Mouse (Mus musculus): ENCODE data around the gene Rtkn. TPM values are rescaled to one million over a fixed set of nuclear protein-coding genes. Genes with fewer than 3 reads are reported as not detected.

Gene Rtkn
- polyA plus RNA-seq (2015; fragmentation: Nextera tagmentation; extraction: Ambion mirVana): 15.9 and 16.6 TPM in 2 replicates

- Histone ChIP-seq H3K9me3 (no peaks in the 10 kb centered on the region), H3K27me3 (peaks cover 25% of the 10 kb centered on the region), H3K4me2 (peak within 1 kb of the TSS; percentile 62), H3K4me3 (peak within 1 kb of the TSS; percentile 43; the same call in 1 of the 2 replicates), H3K4me1 (replicated peaks) (peaks cover 40% of the 10 kb centered on the region), H3K36me3 (no peaks in the 10 kb centered on the region), H3K9ac (peak within 1 kb of the TSS; percentile 51), H3K27ac (peak within 1 kb of the TSS; percentile 94; the same call in 1 of the 2 replicates)
- WGBS: 64% methylated on average over 7 of the region's 7 CpGs
- no peak for ATAC-seq (ENCODE audit: low FRiP score)
These were observed at the start of gene Rtkn for GRCm38 (mm10) chr6:83134951-83135513. Gene Rtkn, plus strand, starts transcription at chr6:83135463.

DNA sequence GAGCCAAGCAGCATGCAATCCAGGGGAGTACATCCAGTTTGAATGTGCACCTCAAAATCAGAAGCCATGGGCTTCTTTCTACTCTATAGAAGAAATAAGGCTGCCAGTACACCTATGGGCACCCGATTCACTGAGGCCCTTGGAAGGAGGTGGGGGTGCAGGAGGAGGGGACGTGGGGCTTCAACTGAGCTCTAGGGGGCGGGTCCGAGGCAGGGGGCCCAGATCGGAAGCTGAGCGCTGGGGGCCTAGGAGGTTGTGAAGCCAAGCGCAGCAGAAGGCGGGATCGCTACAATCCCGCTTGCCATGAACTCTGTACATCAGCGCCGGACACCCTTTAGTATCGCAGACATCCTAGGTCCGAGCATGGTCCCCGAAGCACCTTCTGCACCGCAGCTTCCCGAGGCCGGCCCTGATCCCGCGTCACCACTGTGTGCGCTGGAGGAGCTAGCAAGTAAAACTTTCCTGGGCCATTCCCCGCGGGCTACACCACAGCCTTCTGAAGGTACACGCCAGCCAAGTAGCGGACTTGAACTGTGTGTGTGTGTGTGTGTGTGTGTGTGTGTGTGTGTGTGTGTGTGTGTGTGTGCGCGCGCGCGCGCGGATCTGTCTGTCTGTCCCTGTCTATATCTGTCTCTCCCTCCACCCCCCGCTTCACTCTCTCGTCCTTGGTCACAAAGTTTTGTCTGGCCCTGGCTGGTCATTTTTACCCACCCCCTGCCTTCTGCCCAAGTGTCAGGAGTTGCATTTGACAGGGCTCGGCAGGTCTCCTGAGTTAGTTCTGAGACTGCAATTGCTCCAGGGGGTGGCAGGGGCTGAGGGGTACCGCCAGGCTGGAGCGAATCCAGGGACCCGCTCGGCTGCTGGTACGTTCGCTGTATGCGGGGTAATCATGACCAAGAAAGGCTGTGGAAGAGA, 48.9 kb upstream of the Rtkn start, which contains the start of gene Lbx2:
Lbx2 (plus strand) TSS at position 247 of the 915 bp plus-strand sequence.
- no peak within 1 kb of the TSS for H3K9ac ChIP-seq
- peaks cover 11% of the 10 kb centered on the region for H3K36me3 ChIP-seq
- H3K4me1 ChIP-seq (replicated peaks): peaks cover 14% of the 10 kb centered on the region
- no peak for ATAC-seq (ENCODE audit: low FRiP score)
- peak within 1 kb of the TSS; percentile 17; the same call in 1 of the 2 replicates for H3K4me3 ChIP-seq
- H3K9me3 ChIP-seq: no peaks in the 10 kb centered on the region
- H3K27ac ChIP-seq: no peak within 1 kb of the TSS
- no peak within 1 kb of the TSS; the same call in 1 of the 2 replicates for H3K4me2 ChIP-seq
- WGBS: 4% methylated on average over 35 of the region's 42 CpGs
- H3K27me3 ChIP-seq: peaks cover 97% of the 10 kb centered on the region

- Histone ChIP-seq H3K4me3 (peak overlapping the region; percentile 17), H3K36me3 (peaks cover 3% of the 10 kb centered on the region), H3K27me3 (peaks cover 98% of the 10 kb centered on the region), H3K9ac (0 out of 2 replicates have a peak overlapping the region, but pooled peaks have one; percentile 55), H3K9me3 (no peaks in the 10 kb centered on the region), H3K4me2 (peak overlapping the region; percentile 35), H3K27ac (no peak overlapping the region), H3K4me1 (replicated peaks) (peaks cover 14% of the 10 kb centered on the region)
- no peak for ATAC-seq (ENCODE audit: low FRiP score)
- 1% methylated on average over 47 of the region's 47 CpGs for WGBS
These were observed 47.9 kb upstream of the Rtkn start for GRCm38 (mm10) chr6:83087205-83087925.

DNA sequence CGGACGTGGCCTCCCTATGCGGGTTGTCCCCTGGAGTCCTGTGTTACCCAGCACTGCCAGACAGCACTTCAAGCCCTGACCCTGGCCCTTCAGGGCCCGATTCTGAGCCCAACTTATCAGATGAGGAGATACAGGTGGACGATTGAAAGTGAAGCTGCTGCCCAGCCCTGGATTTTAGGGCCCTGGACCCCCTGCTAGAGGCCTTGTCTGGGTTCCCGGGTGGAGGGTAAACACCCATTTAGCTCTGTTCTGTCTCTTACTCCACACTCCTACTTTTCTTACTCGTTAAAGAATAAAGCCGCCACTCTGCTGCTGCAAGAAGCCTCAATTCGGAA, 47.4 kb upstream of the Rtkn start:
- H3K27ac ChIP-seq: no peak overlapping the region
- H3K4me2 ChIP-seq: peak overlapping the region; percentile 35; the same call in 1 of the 2 replicates
- no peak for ATAC-seq (ENCODE audit: low FRiP score)
- H3K9me3 ChIP-seq: no peaks in the 10 kb centered on the region
- H3K4me1 ChIP-seq (replicated peaks): peaks cover 14% of the 10 kb centered on the region
- 4% methylated on average over 9 of the region's 9 CpGs for WGBS
- H3K27me3 ChIP-seq: peaks cover 98% of the 10 kb centered on the region
- no peaks in the 10 kb centered on the region for H3K36me3 ChIP-seq
- no peak overlapping the region for H3K4me3 ChIP-seq
- 0 out of 2 replicates have a peak overlapping the region, but pooled peaks have one; percentile 55 for H3K9ac ChIP-seq

DNA sequence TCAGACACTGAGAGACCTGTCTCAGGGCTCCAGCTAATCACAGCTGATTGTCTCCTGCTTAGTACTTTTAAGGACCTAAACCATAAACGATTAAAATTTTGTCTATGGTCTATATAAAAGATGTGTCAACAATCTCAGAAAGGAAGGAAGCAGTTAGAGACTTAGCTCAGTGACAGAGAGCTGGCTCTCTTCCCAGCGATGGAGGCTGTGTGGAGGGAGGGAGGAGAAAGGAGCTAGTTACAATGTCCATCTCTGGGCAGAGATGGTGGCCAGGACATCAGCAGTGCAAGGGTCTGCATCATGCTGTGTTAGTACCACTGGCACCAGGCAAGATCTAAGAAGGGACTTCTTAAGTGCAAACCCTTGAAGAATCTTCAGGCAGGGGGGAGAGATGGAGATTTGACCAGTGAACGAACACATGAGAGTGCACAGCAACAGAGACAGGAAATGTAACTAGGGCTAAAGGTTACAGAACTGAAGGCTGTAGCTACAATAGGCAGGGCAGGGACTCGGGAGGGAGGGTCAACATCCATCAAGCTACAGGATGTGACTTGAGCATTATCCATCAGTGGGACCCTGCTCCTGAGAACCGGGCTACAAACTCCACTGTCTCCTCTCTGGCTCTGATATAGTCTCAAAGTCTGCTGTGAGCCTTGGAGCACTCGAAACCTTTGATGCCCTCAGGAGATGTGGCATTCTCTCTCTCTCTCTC, 42.7 kb upstream of the Rtkn start:
- ATAC-seq (ENCODE audit: low FRiP score): no peak
- 43% methylated on average over 6 of the region's 6 CpGs for WGBS
- Histone ChIP-seq H3K27me3 (peaks cover 69% of the 10 kb centered on the region), H3K4me3 (no peak overlapping the region), H3K9me3 (no peaks in the 10 kb centered on the region), H3K4me2 (no peak overlapping the region), H3K9ac (no peak overlapping the region), H3K36me3 (no peaks in the 10 kb centered on the region), H3K4me1 (replicated peaks) (peaks cover 4% of the 10 kb centered on the region), H3K27ac (no peak overlapping the region)

DNA sequence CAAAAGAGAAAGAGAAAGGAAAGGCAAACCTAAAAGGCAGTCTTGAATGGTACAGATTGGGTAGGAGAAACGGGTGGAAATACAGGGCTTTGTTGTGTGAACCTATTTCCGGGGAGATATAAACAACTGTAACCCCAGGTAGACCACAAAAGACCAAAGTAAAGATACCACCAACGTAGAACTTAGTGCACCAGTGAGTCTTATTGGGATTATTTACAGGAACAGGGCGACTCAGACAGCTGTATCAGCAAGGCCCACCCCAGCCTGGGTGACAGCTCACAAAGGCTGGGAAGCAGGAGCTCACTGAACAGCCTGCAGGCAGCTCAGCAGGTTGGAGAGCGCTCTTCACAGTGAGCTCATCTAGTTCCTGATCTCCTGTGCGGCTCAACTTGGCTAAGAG, 39.3 kb upstream of the Rtkn start:
- Histone ChIP-seq H3K27ac (no peak overlapping the region), H3K9me3 (no peaks in the 10 kb centered on the region), H3K4me2 (no peak overlapping the region), H3K36me3 (no peaks in the 10 kb centered on the region), H3K4me3 (no peak overlapping the region), H3K4me1 (replicated peaks) (0 out of 2 replicates have a peak, but pooled peaks cover 3% of the 10 kb centered on the region), H3K27me3 (peaks cover 35% of the 10 kb centered on the region), H3K9ac (no peak overlapping the region)
- no peak for ATAC-seq (ENCODE audit: low FRiP score)
- 44% methylated on average over 6 of the region's 6 CpGs for WGBS

DNA sequence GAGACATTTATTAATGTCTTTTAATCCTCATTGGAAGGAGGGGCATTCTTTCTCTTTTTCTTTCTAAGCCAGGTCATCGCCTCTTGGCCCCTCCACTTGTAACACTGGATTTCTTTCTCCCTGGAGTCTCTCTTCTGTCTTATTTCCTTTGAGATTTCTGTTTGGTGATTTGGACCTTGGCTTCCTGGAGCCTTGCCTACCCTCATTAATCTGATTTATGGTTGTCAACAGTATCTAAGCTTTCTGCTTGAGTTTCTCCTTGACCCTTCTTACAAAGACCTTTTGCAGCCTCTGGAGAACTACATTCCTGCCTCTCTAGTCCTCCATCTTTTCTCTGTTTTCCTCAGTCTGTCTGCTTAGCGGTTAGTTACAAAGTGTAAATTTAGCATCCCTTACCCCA, 36.9 kb upstream of the Rtkn start:
- 81% methylated on average over 2 of the region's 2 CpGs for WGBS
- Histone ChIP-seq H3K27me3 (peaks cover 15% of the 10 kb centered on the region), H3K27ac (no peak overlapping the region)

DNA sequence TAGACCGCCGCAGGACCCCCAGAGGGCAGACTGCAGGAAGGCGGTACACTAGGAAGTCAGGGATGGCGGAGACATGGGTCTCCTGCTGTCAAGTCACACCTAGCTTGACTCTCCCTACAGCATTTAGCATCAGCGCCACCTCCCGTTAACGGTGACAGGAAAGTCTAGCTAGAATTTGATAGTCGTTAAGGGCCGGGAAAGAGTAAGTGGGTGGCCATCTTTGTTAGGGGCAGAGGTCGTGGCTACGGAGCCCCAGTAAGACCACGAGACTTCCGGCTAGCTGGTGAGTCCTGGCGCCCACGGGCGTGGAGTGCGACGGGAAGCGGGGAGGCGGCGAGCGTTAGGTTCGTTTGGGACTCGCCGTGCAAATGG, 34.0 kb upstream of the Rtkn start, which contains the start of the genes Ccdc142 and Gm42688:
Ccdc142 (plus strand) TSS at position 286 of the 372 bp plus-strand sequence.
Gm42688 (plus strand) TSS at position 302 of the 372 bp plus-strand sequence.
- H3K9me3 ChIP-seq: no peaks in the 10 kb centered on the region
- peaks cover 23% of the 10 kb centered on the region for H3K4me1 ChIP-seq (replicated peaks)
- 0% methylated on average over 25 of the region's 25 CpGs for WGBS
- H3K36me3 ChIP-seq: peaks cover 9% of the 10 kb centered on the region; the same call in 1 of the 2 replicates
- peak within 1 kb of the TSS; percentile 80 for H3K4me3 ChIP-seq
- H3K9ac ChIP-seq: peak within 1 kb of the TSS; percentile 92
- H3K27me3 ChIP-seq: peaks cover 4% of the 10 kb centered on the region; the same call in 1 of the 2 replicates
- H3K27ac ChIP-seq: peak within 1 kb of the TSS; percentile 90
- H3K4me2 ChIP-seq: peak within 1 kb of the TSS; percentile 98
- peak; percentile 93 for ATAC-seq (ENCODE audit: low FRiP score)

More for the DNA sequence above, 36.9 kb upstream of the Rtkn start:
- H3K4me2 ChIP-seq: no peak overlapping the region
- H3K4me1 ChIP-seq (replicated peaks): peaks cover 20% of the 10 kb centered on the region
- no peak overlapping the region for H3K4me3 ChIP-seq
- H3K9me3 ChIP-seq: no peaks in the 10 kb centered on the region
- H3K36me3 ChIP-seq: no peaks in the 10 kb centered on the region
- ATAC-seq (ENCODE audit: low FRiP score): no peak
- H3K9ac ChIP-seq: no peak overlapping the region

- peaks cover 13% of the 10 kb centered on the region for H3K36me3 ChIP-seq
- peaks cover 3% of the 10 kb centered on the region; the same call in 1 of the 2 replicates for H3K27me3 ChIP-seq
- H3K9me3 ChIP-seq: no peaks in the 10 kb centered on the region
- 1% methylated on average over 64 of the region's 74 CpGs for WGBS
- H3K4me3 ChIP-seq: peak overlapping the region; percentile 80
- peak overlapping the region; percentile 90 for H3K27ac ChIP-seq
- peak; percentile 80 for ATAC-seq (ENCODE audit: low FRiP score)
- H3K4me2 ChIP-seq: peak overlapping the region; percentile 98
- peak overlapping the region; percentile 92 for H3K9ac ChIP-seq
- H3K4me1 ChIP-seq (replicated peaks): peaks cover 23% of the 10 kb centered on the region
These were observed 33.3 kb upstream of the Rtkn start for GRCm38 (mm10) chr6:83101688-83102556.

DNA sequence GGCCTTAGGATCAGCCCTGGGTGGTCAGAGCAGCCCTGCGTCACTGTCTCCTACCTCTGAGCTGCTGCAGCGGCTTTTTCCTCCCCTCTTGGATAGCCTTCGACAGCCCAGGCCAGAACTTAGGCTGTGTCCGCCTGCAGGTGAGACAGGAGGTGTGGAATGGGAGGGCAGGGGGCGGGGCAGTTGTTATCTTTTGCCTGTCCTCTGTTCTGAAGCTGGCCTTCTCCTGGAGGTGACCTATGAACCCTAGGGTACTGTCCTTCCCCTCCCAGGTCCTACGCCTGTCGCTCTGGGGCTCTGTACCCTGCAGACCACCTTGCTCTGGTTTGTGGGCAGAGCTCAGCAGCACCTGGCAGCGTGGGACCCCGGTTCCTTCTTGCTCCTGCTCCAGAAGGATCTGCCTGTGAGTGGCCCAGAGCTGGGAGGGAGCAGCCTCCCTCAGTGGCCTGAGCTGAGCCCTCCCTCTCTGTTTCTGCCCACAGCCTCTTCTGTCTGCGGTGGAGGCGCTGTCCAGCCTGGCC, 32.1 kb upstream of the Rtkn start:
- H3K4me3 ChIP-seq: peak overlapping the region; percentile 80
- H3K9me3 ChIP-seq: no peaks in the 10 kb centered on the region
- H3K4me1 ChIP-seq (replicated peaks): peaks cover 32% of the 10 kb centered on the region
- peak overlapping the region; percentile 98 for H3K4me2 ChIP-seq
- H3K27me3 ChIP-seq: peaks cover 3% of the 10 kb centered on the region; the same call in 1 of the 2 replicates
- H3K9ac ChIP-seq: peak overlapping the region; percentile 92
- WGBS: 43% methylated on average over 11 of the region's 11 CpGs
- no peak overlapping the region for H3K27ac ChIP-seq
- ATAC-seq (ENCODE audit: low FRiP score): no peak
- H3K36me3 ChIP-seq: peaks cover 19% of the 10 kb centered on the region

All from hindbrain, embryonic 13.5 days (tissue).